7 mouse cellular contexts compared by ENCODE assay signal in the genomic region with DNA sequence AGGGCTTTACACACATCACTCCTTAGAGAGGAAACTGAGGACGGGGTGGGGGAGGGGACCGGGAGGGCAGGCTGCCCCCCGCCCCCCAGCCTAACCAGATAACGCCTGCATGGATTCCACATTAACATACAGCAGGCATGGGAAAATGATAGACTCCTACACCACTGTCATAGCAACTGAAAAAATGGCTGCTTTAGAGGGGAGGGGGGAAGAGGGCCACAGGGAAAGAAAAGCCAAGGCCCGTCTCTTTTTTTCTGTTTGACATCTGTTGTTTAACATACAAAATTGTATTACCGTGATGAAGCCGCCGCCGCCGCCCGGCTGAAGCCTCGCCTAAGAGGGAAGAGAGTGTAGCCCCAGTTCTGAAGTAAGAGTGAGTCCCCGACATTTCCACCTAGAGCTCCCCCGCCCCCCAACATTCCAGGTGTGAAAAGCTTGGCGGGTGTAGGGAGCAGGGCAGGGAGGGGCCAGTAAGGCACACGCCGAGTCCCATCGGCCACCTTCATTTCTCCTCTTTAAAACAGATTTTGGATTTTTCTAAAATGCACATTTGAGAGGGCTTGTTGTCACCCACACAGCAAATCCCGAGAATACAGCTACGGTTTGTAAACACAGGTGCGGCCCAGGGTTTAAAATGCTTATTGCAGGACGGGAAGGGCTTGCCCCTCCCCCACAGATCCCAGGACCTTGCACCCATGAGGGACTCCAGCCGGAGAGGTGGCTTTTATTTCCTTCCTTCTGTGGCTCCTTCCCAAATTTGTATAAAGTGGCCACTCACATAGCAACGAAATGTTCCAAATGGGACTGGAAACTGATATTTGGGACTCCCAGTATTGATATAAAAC.
DNase-seq lines count a peak whose midpoint lies in the region; ATAC-seq and TF ChIP-seq lines count a peak whose summit lies in the region.

No protein-coding gene starts in this region.

- WGBS in forebrain, embryonic 15.5 days = 3% methylated on average over 24 of the region's 24 CpGs
- 2% methylated on average over 24 of the region's 24 CpGs for WGBS in liver, embryonic 16.5 days (ENCODE audit: insufficient replicate concordance)

- H3K36me3 ChIP-seq in testis, adult 2 months (ENCODE audit: control insufficient read depth, insufficient read depth, low read length) = no peaks in the 10 kb centered on the region
- H3K36me3 ChIP-seq in forebrain, embryonic 15.5 days = no peaks in the 10 kb centered on the region
- H3K36me3 ChIP-seq in liver, embryonic 16.5 days (ENCODE audit: control insufficient read depth, insufficient read depth) = no peaks in the 10 kb centered on the region

- peak overlapping the region; percentile 22 for H3K4me3 ChIP-seq in testis, adult 2 months (ENCODE audit: control insufficient read depth, low read depth, low read length)
- H3K4me3 ChIP-seq in forebrain, embryonic 15.5 days = peak overlapping the region; percentile 16
- H3K4me3 ChIP-seq in liver, embryonic 16.5 days (ENCODE audit: low read depth, low read length) = peak overlapping the region; percentile 37

- peak overlapping the region; percentile 38 for H3K4me2 ChIP-seq in forebrain, embryonic 15.5 days (replicated peaks)
- peak overlapping the region; percentile 46 for H3K4me2 ChIP-seq in liver, embryonic 16.5 days (ENCODE audit: low read depth, low read length)

- H3K27me3 ChIP-seq in testis, adult 2 months (ENCODE audit: control insufficient read depth, insufficient read depth, low read length) = peaks cover 6% of the 10 kb centered on the region; the same call in 1 of the 2 replicates
- H3K27me3 ChIP-seq in forebrain, embryonic 15.5 days = peaks cover 42% of the 10 kb centered on the region
- H3K27me3 ChIP-seq in liver, embryonic 16.5 days (ENCODE audit: control insufficient read depth, insufficient read depth, low read depth, low read length) = peaks cover 47% of the 10 kb centered on the region

- H3K4me1 ChIP-seq in testis, adult 2 months (ENCODE audit: control insufficient read depth, insufficient read depth, low read length) = peaks cover 11% of the 10 kb centered on the region
- H3K4me1 ChIP-seq in forebrain, embryonic 15.5 days = peaks cover 30% of the 10 kb centered on the region
- H3K4me1 ChIP-seq in liver, embryonic 16.5 days (ENCODE audit: control insufficient read depth, low read depth, low read length) = peaks cover 6% of the 10 kb centered on the region

- peak; percentile 60 for ATAC-seq in forebrain, embryonic 15.5 days (replicated peaks)
- no peak for ATAC-seq in liver, embryonic 16.5 days (ENCODE audit: low read depth)
- no peak for ATAC-seq in granulocyte monocyte progenitor cell, adult 5-6 weeks (replicated peaks; ENCODE audit: poor library complexity, severe bottlenecking)

- peak overlapping the region; percentile 27; the same call in 1 of the 2 replicates for H3K9ac ChIP-seq in forebrain, embryonic 15.5 days (replicated peaks)
- no peak overlapping the region for H3K9ac ChIP-seq in liver, embryonic 16.5 days (ENCODE audit: low read depth, low read length)

- no peak for DNase-seq in testis, postnatal 14 days (ENCODE audit: low spot score)
- peak; percentile 58 for DNase-seq in yolk sac, embryonic 10.5 days (ENCODE audit: low spot score)
- no peak for DNase-seq in adrenal gland, adult 8-10 months

- TF ChIP-seq CTCF in testis, adult 2 months (IDR thresholded peaks at IDR 0.05; ENCODE audit: control insufficient read depth, insufficient read depth, insufficient replicate concordance, low read depth, low read length) = no peak

- no peak for TF ChIP-seq POLR2A in testis, adult 2 months (IDR thresholded peaks at IDR 0.05; ENCODE audit: control insufficient read depth, low read depth, low read length)

- H3K27ac ChIP-seq in testis, adult 2 months (ENCODE audit: control insufficient read depth, insufficient read depth, low read depth, low read length) = no peak overlapping the region
- no peak overlapping the region for H3K27ac ChIP-seq in forebrain, embryonic 15.5 days (replicated peaks)
- no peak overlapping the region for H3K27ac ChIP-seq in liver, embryonic 16.5 days (ENCODE audit: low read length)

- no peaks in the 10 kb centered on the region for H3K9me3 ChIP-seq in forebrain, embryonic 15.5 days
- H3K9me3 ChIP-seq in liver, embryonic 16.5 days (replicated peaks; ENCODE audit: control insufficient read depth, low read length) = no peaks in the 10 kb centered on the region
